Mouse (Mus musculus): ENCODE measurements around the gene Tcf21. TPM values are rescaled to one million over a fixed set of nuclear protein-coding genes. Genes with fewer than 3 reads are reported as not detected.

The Tcf21 gene
- polyA plus RNA-seq, 1 experiment = not detected

DNA sequence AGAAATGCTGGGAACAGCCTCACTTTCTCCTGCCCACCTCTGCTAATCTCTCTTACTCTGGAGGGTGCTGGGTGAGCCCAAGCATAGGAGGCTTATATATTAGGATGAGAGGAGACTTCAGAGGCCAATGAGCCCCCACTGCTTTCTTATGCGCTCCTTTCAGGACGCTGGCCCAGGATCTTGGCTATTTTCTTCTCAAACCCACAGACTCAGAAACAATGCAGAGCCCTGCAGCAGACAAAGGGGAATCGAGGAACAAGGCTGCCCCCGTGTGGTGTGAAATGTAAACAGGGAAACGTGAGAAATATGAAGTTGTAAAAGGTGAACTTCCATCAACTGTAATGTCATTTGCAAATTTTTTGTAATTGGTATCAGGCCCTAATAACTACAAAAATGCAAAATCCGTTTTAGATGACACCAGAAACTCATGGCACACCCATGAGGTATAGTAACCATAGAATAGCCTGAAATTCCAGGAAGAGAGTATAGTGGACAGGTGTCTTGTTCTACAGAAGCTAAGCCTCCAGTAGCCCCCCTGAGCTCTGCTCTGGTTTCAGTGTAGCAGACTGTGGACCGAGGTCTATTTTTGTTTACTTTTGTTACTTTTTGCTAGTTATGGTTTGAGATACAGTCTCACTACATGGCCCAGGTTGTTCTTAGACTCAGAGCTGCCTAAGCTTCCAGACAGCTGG, 43.8 kb downstream of the Tcf21 start:
- Histone ChIP-seq H3K4me3 (ENCODE audit: insufficient read depth, low read depth, low read length) (no peak overlapping the region), H3K4me1 (ENCODE audit: control insufficient read depth, insufficient read depth, insufficient read length, low read length) (no peaks in the 10 kb centered on the region), H3K27ac (replicated peaks; ENCODE audit: low read depth, low read length) (no peak overlapping the region)

- H3K27ac ChIP-seq (replicated peaks; ENCODE audit: low read depth, low read length) = no peak overlapping the region
- H3K4me3 ChIP-seq (ENCODE audit: insufficient read depth, low read depth, low read length) = no peak overlapping the region
- no peaks in the 10 kb centered on the region for H3K4me1 ChIP-seq (ENCODE audit: control insufficient read depth, insufficient read depth, insufficient read length, low read length)
Observed at GRCm38 (mm10) chr10:22775456-22775855, 44.5 kb downstream of the Tcf21 start.

DNA sequence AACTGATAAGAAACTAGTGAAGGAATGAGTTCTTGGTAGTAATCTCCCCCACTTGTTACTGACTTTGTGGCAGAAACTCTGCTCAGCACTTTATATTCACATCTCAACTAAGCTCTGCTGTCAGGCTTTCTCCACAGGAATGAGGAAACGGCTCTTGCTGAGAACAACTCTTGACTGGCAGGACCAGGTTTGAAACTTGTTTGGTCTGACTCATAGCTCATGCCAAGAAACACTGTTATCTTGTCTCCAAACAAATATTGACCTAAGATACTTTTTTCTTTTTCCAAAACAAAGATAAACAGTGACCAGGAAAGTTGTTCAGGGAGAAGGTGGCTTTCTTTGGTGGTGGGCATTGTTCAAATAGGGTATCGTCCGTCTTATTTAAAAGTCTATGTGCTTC, 45.3 kb downstream of the Tcf21 start:
- no peaks in the 10 kb centered on the region for H3K4me1 ChIP-seq (ENCODE audit: control insufficient read depth, insufficient read depth, insufficient read length, low read length)
- no peak overlapping the region for H3K27ac ChIP-seq (replicated peaks; ENCODE audit: low read depth, low read length)
- H3K4me3 ChIP-seq (ENCODE audit: insufficient read depth, low read depth, low read length) = no peak overlapping the region

Other genes with a start within 250 kb of the Tcf21 start
- 2.8 and 2.9 TPM in 2 replicates for gene Slc2a12, start 175.2 kb downstream of the Tcf21 start, polyA plus RNA-seq (2012; ENCODE audit: insufficient read depth, insufficient read length, missing spikeins)
- 17.6 and 17.8 TPM in 2 replicates for gene Tbpl1, start 88.2 kb downstream of the Tcf21 start, polyA plus RNA-seq (2012; ENCODE audit: insufficient read depth, insufficient read length, missing spikeins)